Mouse (Mus musculus) B cell, adult 2 months (primary cell): ENCODE measurements around the gene Timp2.
"Not testable (repeated sequence)": the region's sequence is repeated elsewhere in the genome, so short reads cannot be mapped to it uniquely, and the experiment has no call there.

Experiments used
- DNase-seq, 2 experiments: peaks; one replicate each; pipeline ENCODE4 v3.0.0; 2022

The Timp2 gene

GRCm38 (mm10) chr11:118332376-118332775 lies 23.2 kb downstream of the Timp2 start:
- DNase-seq = no peak

- no peak for DNase-seq
These were observed 24.8 kb downstream of the Timp2 start for GRCm38 (mm10) chr11:118330777-118331176.

- DNase-seq = no peak
These were observed 25.2 kb downstream of the Timp2 start for GRCm38 (mm10) chr11:118330361-118330760.

GRCm38 (mm10) chr11:118328947-118329346 lies 26.6 kb downstream of the Timp2 start:
- DNase-seq = no peak

- DNase-seq = no peak
These were observed 27.0 kb downstream of the Timp2 start for GRCm38 (mm10) chr11:118328511-118328910.

- DNase-seq = no peak
These were observed 28.3 kb downstream of the Timp2 start for GRCm38 (mm10) chr11:118326991-118327971.

GRCm38 (mm10) chr11:118326491-118326890 lies 29.0 kb downstream of the Timp2 start:
- no peak for DNase-seq

GRCm38 (mm10) chr11:118324541-118324940 lies 31.0 kb downstream of the Timp2 start:
- DNase-seq = no peak

GRCm38 (mm10) chr11:118323974-118324373 lies 31.6 kb downstream of the Timp2 start:
- DNase-seq = no peak

- DNase-seq = no peak
These were observed 32.9 kb downstream of the Timp2 start for GRCm38 (mm10) chr11:118322647-118323046.

- DNase-seq = no peak
These were observed 33.6 kb downstream of the Timp2 start for GRCm38 (mm10) chr11:118321971-118322370.

- DNase-seq = no peak
These were observed 34.0 kb downstream of the Timp2 start for GRCm38 (mm10) chr11:118321500-118321899.

- DNase-seq = peak; percentile 62 to 64
These were observed 36.9 kb downstream of the Timp2 start for GRCm38 (mm10) chr11:118318678-118319077.

- peak; percentile 57 for DNase-seq
These were observed 38.4 kb downstream of the Timp2 start for GRCm38 (mm10) chr11:118317129-118317528.

GRCm38 (mm10) chr11:118316231-118316806 lies 39.2 kb downstream of the Timp2 start:
- DNase-seq = no peak

- DNase-seq = no peak
These were observed 43.3 kb downstream of the Timp2 start for GRCm38 (mm10) chr11:118312132-118312723.

GRCm38 (mm10) chr11:118307962-118308361 lies 47.6 kb downstream of the Timp2 start:
- DNase-seq = not testable (repeated sequence)

GRCm38 (mm10) chr11:118303959-118304358 lies 51.6 kb downstream of the Timp2 start:
- not testable (repeated sequence) for DNase-seq

GRCm38 (mm10) chr11:118298810-118299209 lies 56.7 kb downstream of the Timp2 start:
- DNase-seq = peak in 1 of 2 experiments; percentile 18

GRCm38 (mm10) chr11:118297967-118298366 lies 57.6 kb downstream of the Timp2 start:
- DNase-seq = peak; percentile 28 to 42

GRCm38 (mm10) chr11:118295026-118295425 lies 60.5 kb downstream of the Timp2 start:
- no peak for DNase-seq

GRCm38 (mm10) chr11:118292671-118293070 lies 62.9 kb downstream of the Timp2 start:
- no peak for DNase-seq
